In genomic region chr19:27227131-27227530, GRCm38 (mm10) we compare ENCODE assay signal across 21 mouse cellular contexts. TPM values are rescaled to one million over a fixed set of nuclear protein-coding genes. Genes with fewer than 3 reads are reported as not detected.
DNase-seq lines count a peak whose midpoint lies in the region; ATAC-seq and TF ChIP-seq lines count a peak whose summit lies in the region.
"Had no signal": no experiment of that assay in that cellular context is flagged by ENCODE, and none has a peak within 500 bp of the region (broad histone marks: within the 10 kb centered on the region; RNA-seq: fewer than 3 reads in every experiment).

No protein-coding gene starts in this region.

- 62% methylated on average over 4 of the region's 4 CpGs for WGBS in embryonic facial prominence, embryonic 14.5 days
- 69% methylated on average over 4 of the region's 4 CpGs for WGBS in embryonic facial prominence, embryonic 10.5 days
- 59% methylated on average over 4 of the region's 4 CpGs for WGBS in stomach, embryonic 16.5 days
- 58% methylated on average over 4 of the region's 4 CpGs for WGBS in stomach, postnatal 0 days
- 62% methylated on average over 4 of the region's 4 CpGs for WGBS in heart, embryonic 11.5 days (ENCODE audit: insufficient replicate concordance)
- 38% methylated on average over 4 of the region's 4 CpGs for WGBS in kidney, embryonic 14.5 days

- no peak for ATAC-seq in embryonic facial prominence, embryonic 14.5 days (ENCODE audit: low read depth)
- ATAC-seq in stomach, embryonic 16.5 days (ENCODE audit: insufficient read depth, low FRiP score): peak; percentile 33; the same call in 1 of the 2 replicates
- ATAC-seq in stomach, postnatal 0 days (ENCODE audit: low FRiP score, low TSS enrichment): no peak
- no peak for ATAC-seq in heart, embryonic 11.5 days (replicated peaks; ENCODE audit: insufficient number of reproducible peaks, low FRiP score, low TSS enrichment)
- ATAC-seq in kidney, embryonic 14.5 days (ENCODE audit: low FRiP score, low TSS enrichment): no peak
- ATAC-seq: forebrain, embryonic 14.5 days; inflammation-experienced regulatory T-cells, adult 6 months had no signal

- H3K9me3 ChIP-seq in embryonic facial prominence, embryonic 14.5 days (ENCODE audit: control insufficient read depth, low read length): no peaks in the 10 kb centered on the region
- H3K9me3 ChIP-seq in embryonic facial prominence, embryonic 10.5 days: no peaks in the 10 kb centered on the region
- H3K9me3 ChIP-seq in stomach, embryonic 16.5 days (replicated peaks; ENCODE audit: control insufficient read depth, low read length): no peaks in the 10 kb centered on the region
- no peaks in the 10 kb centered on the region for H3K9me3 ChIP-seq in stomach, postnatal 0 days (ENCODE audit: control insufficient read depth, low read length)
- no peaks in the 10 kb centered on the region for H3K9me3 ChIP-seq in heart, embryonic 11.5 days (replicated peaks; ENCODE audit: control insufficient read depth, low read length)
- no peaks in the 10 kb centered on the region for H3K9me3 ChIP-seq in kidney, embryonic 14.5 days (ENCODE audit: control insufficient read depth, low read length)
- H3K9me3 ChIP-seq: limb, embryonic 15.5 days; midbrain, embryonic 10.5 days; stomach, embryonic 15.5 days had no signal

- no peaks in the 10 kb centered on the region for H3K27me3 ChIP-seq in embryonic facial prominence, embryonic 14.5 days (replicated peaks; ENCODE audit: control insufficient read depth, insufficient read depth, low read length)
- no peaks in the 10 kb centered on the region for H3K27me3 ChIP-seq in embryonic facial prominence, embryonic 10.5 days (replicated peaks; ENCODE audit: low read depth, poor library complexity, severe bottlenecking)
- no peaks in the 10 kb centered on the region; the same call in 1 of the 2 replicates for H3K27me3 ChIP-seq in stomach, embryonic 16.5 days (ENCODE audit: control insufficient read depth, insufficient read depth, low read length)
- no peaks in the 10 kb centered on the region for H3K27me3 ChIP-seq in stomach, postnatal 0 days (ENCODE audit: control insufficient read depth, insufficient read depth, low read length)
- no peaks in the 10 kb centered on the region for H3K27me3 ChIP-seq in heart, embryonic 11.5 days (ENCODE audit: control insufficient read depth, insufficient read depth, low read length)
- no peaks in the 10 kb centered on the region for H3K27me3 ChIP-seq in kidney, embryonic 14.5 days (ENCODE audit: control insufficient read depth, insufficient read depth, low read length)
- H3K27me3 ChIP-seq: limb, embryonic 15.5 days; stomach, embryonic 15.5 days had no signal

- H3K4me1 ChIP-seq in embryonic facial prominence, embryonic 14.5 days (ENCODE audit: control insufficient read depth, insufficient read depth, low read length): no peaks in the 10 kb centered on the region
- no peaks in the 10 kb centered on the region for H3K4me1 ChIP-seq in embryonic facial prominence, embryonic 10.5 days
- no peaks in the 10 kb centered on the region for H3K4me1 ChIP-seq in stomach, embryonic 16.5 days (ENCODE audit: control insufficient read depth, insufficient read depth, low read length)
- no peaks in the 10 kb centered on the region for H3K4me1 ChIP-seq in stomach, postnatal 0 days (replicated peaks; ENCODE audit: control insufficient read depth, insufficient read depth)
- 0 out of 2 replicates have a peak, but pooled peaks cover 3% of the 10 kb centered on the region for H3K4me1 ChIP-seq in heart, embryonic 11.5 days (ENCODE audit: control insufficient read depth, insufficient read depth, low read length)
- H3K4me1 ChIP-seq in kidney, embryonic 14.5 days (ENCODE audit: control insufficient read depth, insufficient read depth, low read length): 0 out of 2 replicates have a peak, but pooled peaks cover 4% of the 10 kb centered on the region
- H3K4me1 ChIP-seq: limb, embryonic 15.5 days; stomach, embryonic 15.5 days had no signal

- peaks cover 8% of the 10 kb centered on the region for H3K36me3 ChIP-seq in embryonic facial prominence, embryonic 14.5 days (ENCODE audit: control insufficient read depth, insufficient read depth, low read length)
- H3K36me3 ChIP-seq in embryonic facial prominence, embryonic 10.5 days (replicated peaks): peaks cover 3% of the 10 kb centered on the region; the same call in 1 of the 2 replicates
- no peaks in the 10 kb centered on the region for H3K36me3 ChIP-seq in stomach, embryonic 16.5 days (ENCODE audit: control insufficient read depth, insufficient read depth, low read length)
- H3K36me3 ChIP-seq in stomach, postnatal 0 days (ENCODE audit: control insufficient read depth, insufficient read depth, low read length): no peaks in the 10 kb centered on the region
- no peaks in the 10 kb centered on the region for H3K36me3 ChIP-seq in heart, embryonic 11.5 days (ENCODE audit: control insufficient read depth, insufficient read depth, low read length)
- peaks cover 4% of the 10 kb centered on the region; the same call in 1 of the 2 replicates for H3K36me3 ChIP-seq in kidney, embryonic 14.5 days (ENCODE audit: control insufficient read depth, insufficient read depth, low read length)
- H3K36me3 ChIP-seq: limb, embryonic 15.5 days; stomach, embryonic 15.5 days had no signal

- H3K4me3 ChIP-seq in embryonic facial prominence, embryonic 14.5 days (ENCODE audit: low read depth, low read length): no peak overlapping the region
- no peak overlapping the region for H3K4me3 ChIP-seq in embryonic facial prominence, embryonic 10.5 days
- H3K4me3 ChIP-seq in stomach, embryonic 16.5 days (replicated peaks; ENCODE audit: low read length): no peak overlapping the region
- H3K4me3 ChIP-seq in stomach, postnatal 0 days (ENCODE audit: low read depth, low read length): no peak overlapping the region
- H3K4me3 ChIP-seq in heart, embryonic 11.5 days (ENCODE audit: low read depth, low read length): no peak overlapping the region
- no peak overlapping the region for H3K4me3 ChIP-seq in kidney, embryonic 14.5 days (ENCODE audit: low read length)
- H3K4me3 ChIP-seq: erythroblast, embryonic 14.5 days; heart, adult 2 months; limb, embryonic 15.5 days; midbrain, embryonic 10.5 days; stomach, embryonic 15.5 days had no signal

- H3K9ac ChIP-seq in embryonic facial prominence, embryonic 14.5 days (ENCODE audit: low read depth, low read length): no peak overlapping the region
- no peak overlapping the region for H3K9ac ChIP-seq in stomach, embryonic 16.5 days (ENCODE audit: low read length)
- H3K9ac ChIP-seq in stomach, postnatal 0 days (ENCODE audit: low read length): no peak overlapping the region
- H3K9ac ChIP-seq in heart, embryonic 11.5 days (ENCODE audit: low read depth, low read length): no peak overlapping the region
- no peak overlapping the region for H3K9ac ChIP-seq in kidney, embryonic 14.5 days (ENCODE audit: low read depth, low read length)
- H3K9ac ChIP-seq: limb, embryonic 15.5 days; stomach, embryonic 15.5 days had no signal

- peak; percentile 34 for DNase-seq in embryonic facial prominence, embryonic 14.5 days (ENCODE audit: low spot score)
- DNase-seq in embryonic facial prominence, embryonic 10.5 days (ENCODE audit: low spot score): no peak
- DNase-seq in stomach, postnatal 0 days (ENCODE audit: low spot score): no peak
- DNase-seq in layer of hippocampus, postnatal 10 days (ENCODE audit: low spot score in 2 of 2): peak; percentile 21 to 37
- DNase-seq in lung, postnatal 14 days: no peak
- DNase-seq: adrenal gland, postnatal 36 days; gastrocnemius, postnatal 10 days; heart, adult 2 months; kidney, adult 8-10 months; kidney, postnatal 4 days; retina, postnatal 1 day; thymus, postnatal 14 days had no signal

- no peak overlapping the region for H3K27ac ChIP-seq in embryonic facial prominence, embryonic 14.5 days (replicated peaks; ENCODE audit: low read depth, low read length)
- no peak overlapping the region for H3K27ac ChIP-seq in embryonic facial prominence, embryonic 10.5 days (replicated peaks)
- no peak overlapping the region for H3K27ac ChIP-seq in stomach, embryonic 16.5 days (ENCODE audit: low read length)
- no peak overlapping the region for H3K27ac ChIP-seq in stomach, postnatal 0 days (replicated peaks)
- H3K27ac ChIP-seq in heart, embryonic 11.5 days (ENCODE audit: low read depth, low read length): no peak overlapping the region
- no peak overlapping the region for H3K27ac ChIP-seq in kidney, embryonic 14.5 days (ENCODE audit: low read depth, low read length)
- H3K27ac ChIP-seq: limb, embryonic 15.5 days; midbrain, embryonic 10.5 days; stomach, embryonic 15.5 days had no signal

- TF ChIP-seq CTCF in stomach, postnatal 0 days (IDR thresholded peaks at IDR 0.05; ENCODE audit: low read depth): no peak

- no peak for TF ChIP-seq EP300 in stomach, postnatal 0 days (optimal IDR thresholded peaks at IDR 0.05)

- H3K4me2 ChIP-seq in embryonic facial prominence, embryonic 14.5 days (ENCODE audit: low read depth, low read length): no peak overlapping the region
- H3K4me2 ChIP-seq in stomach, embryonic 16.5 days (ENCODE audit: low read depth, low read length): no peak overlapping the region
- H3K4me2 ChIP-seq in stomach, postnatal 0 days (replicated peaks; ENCODE audit: low read depth): no peak overlapping the region
- no peak overlapping the region for H3K4me2 ChIP-seq in heart, embryonic 11.5 days
- H3K4me2 ChIP-seq in kidney, embryonic 14.5 days (replicated peaks; ENCODE audit: low read depth, low read length): no peak overlapping the region
- H3K4me2 ChIP-seq: limb, embryonic 15.5 days; stomach, embryonic 15.5 days had no signal

RNA-seq across cellular contexts. Expression of gene Vldlr, which starts 10.8 kb away (rescaled TPM):
- 23.4 and 24.9 TPM in 2 replicates for polyA plus RNA-seq in embryonic facial prominence, embryonic 14.5 days (2014; fragmentation: Nextera tagmentation; extraction: Ambion mirVana)
- 3.7 and 4.8 TPM in 2 replicates for polyA plus RNA-seq in embryonic facial prominence, embryonic 10.5 days (2016; fragmentation: Nextera tagmentation; extraction: Ambion mirVana)
- 8.4 and 9.0 TPM in 2 replicates for polyA plus RNA-seq in stomach, embryonic 16.5 days (2015; fragmentation: Nextera tagmentation; extraction: Ambion mirVana)
- polyA plus RNA-seq in stomach, postnatal 0 days (2015; fragmentation: Nextera tagmentation; extraction: Ambion mirVana): 6.0 and 6.7 TPM in 2 replicates
- 10 to 100 TPM; 54.2 to 56.9 TPM for total RNA-seq in layer of hippocampus, postnatal 10 days (2021)
- polyA plus RNA-seq in heart, embryonic 11.5 days (2014; fragmentation: Nextera tagmentation; extraction: Ambion mirVana): 16.8 and 17.2 TPM in 2 replicates
- 20.1 and 28.3 TPM in 2 replicates for polyA plus RNA-seq in kidney, embryonic 14.5 days (2014; fragmentation: Nextera tagmentation; extraction: Ambion mirVana)
- polyA plus RNA-seq: erythroblast, embryonic 14.5 days had no signal

Comparison
In these comparisons a context has a peak if more than half of its experiments do, and no peak if none do; other contexts are left out.
1. DNase-seq: peak in embryonic facial prominence, embryonic 14.5 days (single experiment) and layer of hippocampus, postnatal 10 days (2 of 2); none in embryonic facial prominence, embryonic 10.5 days (single experiment), stomach, postnatal 0 days (single experiment) and lung, postnatal 14 days (single experiment).